Mouse (Mus musculus) thymus, adult 2 months (tissue): ENCODE measurements around the gene Uba52. TPM values are rescaled to one million over a fixed set of nuclear protein-coding genes. Genes with fewer than 3 reads are reported as not detected.

Experiments
- DNase-seq: peaks from one replicate; pipeline ENCODE4 v3.0.0; 2021
- H3K27ac ChIP-seq: fragments of 200-500 bp; 2 replicates; pipeline ENCODE4 v1.5.1; 2012; ENCODE audit warnings: low read length, control low read depth; ENCODE audit not compliant: control insufficient read depth, insufficient read depth
- H3K27me3 ChIP-seq: fragments of 200-500 bp; 2 replicates; pipeline ENCODE4 v1.6.1; 2012; ENCODE audit warnings: mild to moderate bottlenecking, low read length, moderate library complexity, mixed read lengths; ENCODE audit not compliant: control insufficient read depth, insufficient read depth
- H3K36me3 ChIP-seq: fragments of 200-500 bp; 2 replicates; pipeline ENCODE4 v1.6.1; 2012; ENCODE audit warnings: mild to moderate bottlenecking, low read length, moderate library complexity; ENCODE audit not compliant: control insufficient read depth, insufficient read depth
- H3K4me1 ChIP-seq: fragments of 200-500 bp; replicated peaks from 2 replicates; pipeline ENCODE4 v1.6.1; 2012; ENCODE audit warnings: low read length; ENCODE audit not compliant: control insufficient read depth, insufficient read depth
- H3K4me3 ChIP-seq: fragments of 200-500 bp; 2 replicates; pipeline ENCODE4 v1.5.1; 2012; ENCODE audit warnings: mild to moderate bottlenecking, low read length, control low read depth, moderate library complexity; ENCODE audit not compliant: control insufficient read depth, insufficient read depth
- CTCF ChIP-seq: fragments of 200-500 bp; IDR thresholded peaks from 2 replicates; pipeline ENCODE4 v1.5.1; 2012; ENCODE audit warnings: mild to moderate bottlenecking, control low read depth, low read length, moderate library complexity, borderline replicate concordance; ENCODE audit not compliant: control insufficient read depth, poor library complexity, insufficient read depth; ENCODE audit errors: extremely low read depth
- POLR2A ChIP-seq: fragments of 200-500 bp; IDR thresholded peaks from 2 replicates; pipeline ENCODE4 v1.6.1; 2012; ENCODE audit warnings: mild to moderate bottlenecking, low read length, control low read depth, moderate library complexity; ENCODE audit not compliant: control insufficient read depth, poor library complexity, insufficient read depth; ENCODE audit errors: extremely low read depth
- WGBS: fragments of 180-500 bp; shearing (Covaris S2); methylation state at CpG from one replicate; pipeline ENCODE4 v1.1.7; 2018; 5-methylcytosine and 5-hydroxymethylcytosine counted together
- polyA plus RNA-seq: library from polyadenylated mRNA; depleted of rRNA; stranded (reverse); fragments of >200 nt; gene quantifications from 2 replicates; pipeline ENCODE4 v1.2.3, GENCODE M21; 2012

Uba52 gene
- polyA plus RNA-seq, 1 experiment = 731 TPM

- Histone ChIP-seq H3K27ac (no peak overlapping the region), H3K27me3 (no peaks in the 10 kb centered on the region), H3K4me1 (no peaks in the 10 kb centered on the region), H3K4me3 (no peak overlapping the region), H3K36me3 (no peaks in the 10 kb centered on the region)
- WGBS = 96% methylated on average over 4 of the region's 4 CpGs
- DNase-seq = no peak
- TF ChIP-seq CTCF = no peak
- no peak for TF ChIP-seq POLR2A
These were observed 44.3 kb downstream of the Uba52 start for GRCm38 (mm10) chr8:70466305-70466704.

GRCm38 (mm10) chr8:70465701-70466100 lies 44.9 kb downstream of the Uba52 start:
- 97% methylated on average over 4 of the region's 4 CpGs for WGBS
- Histone ChIP-seq H3K36me3 (no peaks in the 10 kb centered on the region), H3K27ac (no peak overlapping the region), H3K27me3 (no peaks in the 10 kb centered on the region), H3K4me1 (no peaks in the 10 kb centered on the region), H3K4me3 (no peak overlapping the region)
- DNase-seq = no peak
- no peak for TF ChIP-seq CTCF
- TF ChIP-seq POLR2A = no peak

- H3K27ac ChIP-seq = no peak overlapping the region
- TF ChIP-seq CTCF (no peak), POLR2A (no peak)
These were observed 46.4 kb downstream of the Uba52 start for GRCm38 (mm10) chr8:70464162-70464561.

GRCm38 (mm10) chr8:70463306-70463705 lies 47.3 kb downstream of the Uba52 start:
- Histone ChIP-seq H3K27ac (no peak overlapping the region), H3K27me3 (no peaks in the 10 kb centered on the region), H3K4me1 (no peaks in the 10 kb centered on the region), H3K36me3 (no peaks in the 10 kb centered on the region), H3K4me3 (no peak overlapping the region)
- TF ChIP-seq CTCF (no peak), POLR2A (no peak)
- WGBS = 91% methylated on average over 4 of the region's 4 CpGs
- no peak for DNase-seq

More at GRCm38 (mm10) chr8:70464162-70464561, 46.4 kb downstream of the Uba52 start:
- no peaks in the 10 kb centered on the region for H3K36me3 ChIP-seq
- DNase-seq = no peak
- H3K27me3 ChIP-seq = no peaks in the 10 kb centered on the region
- H3K4me1 ChIP-seq = no peaks in the 10 kb centered on the region
- 94% methylated on average over 6 of the region's 6 CpGs for WGBS
- no peak overlapping the region for H3K4me3 ChIP-seq

GRCm38 (mm10) chr8:70462516-70462813 lies 48.1 kb downstream of the Uba52 start:
- TF ChIP-seq CTCF (no peak), POLR2A (no peak)
- WGBS = 66% methylated on average over 8 of the region's 8 CpGs

GRCm38 (mm10) chr8:70461765-70462515 lies 48.7 kb downstream of the Uba52 start:
- Histone ChIP-seq H3K27me3 (no peaks in the 10 kb centered on the region), H3K27ac (no peak overlapping the region), H3K4me1 (no peaks in the 10 kb centered on the region), H3K4me3 (no peak overlapping the region), H3K36me3 (no peaks in the 10 kb centered on the region)
- TF ChIP-seq POLR2A = no peak
- TF ChIP-seq CTCF = no peak
- WGBS = 95% methylated on average over 16 of the region's 16 CpGs
- no peak for DNase-seq

More at GRCm38 (mm10) chr8:70462516-70462813, 48.1 kb downstream of the Uba52 start:
- Histone ChIP-seq H3K4me1 (no peaks in the 10 kb centered on the region), H3K27ac (no peak overlapping the region), H3K4me3 (no peak overlapping the region), H3K36me3 (no peaks in the 10 kb centered on the region), H3K27me3 (no peaks in the 10 kb centered on the region)
- no peak for DNase-seq

- no peak overlapping the region for H3K27ac ChIP-seq
- no peaks in the 10 kb centered on the region for H3K36me3 ChIP-seq
- TF ChIP-seq CTCF = no peak
- TF ChIP-seq POLR2A = no peak
- H3K4me3 ChIP-seq = no peak overlapping the region
- no peaks in the 10 kb centered on the region for H3K4me1 ChIP-seq
- H3K27me3 ChIP-seq = no peaks in the 10 kb centered on the region
- WGBS = 96% methylated on average over 9 of the region's 9 CpGs
- DNase-seq = no peak
These were observed 50.0 kb downstream of the Uba52 start for GRCm38 (mm10) chr8:70460606-70461005.
